Mouse (Mus musculus) cerebellum, postnatal 10 days (tissue): ENCODE results near the gene Pts.

Experiments used
- DNase-seq, 2 experiments: peaks; one replicate each; pipeline ENCODE4 v3.0.0; 2021; ENCODE audit warnings: mixed read lengths in 2 of 2

Gene Pts

GRCm38 (mm10) chr9:50528293-50528892 is at the start of gene Pts:
TSS of gene Pts (minus strand) at chr9:50528724.
- DNase-seq: peak; percentile 99

- DNase-seq: no peak
Observed at GRCm38 (mm10) chr9:50569599-50570525, 41.3 kb upstream of the Pts start.

GRCm38 (mm10) chr9:50567881-50568280 is 39.4 kb upstream of the Pts start:
- peak in 1 of 2 experiments; percentile 7 for DNase-seq

- no peak for DNase-seq
Observed at GRCm38 (mm10) chr9:50567372-50567771, 38.8 kb upstream of the Pts start.

GRCm38 (mm10) chr9:50565940-50566339 is 37.4 kb upstream of the Pts start:
- no peak for DNase-seq

GRCm38 (mm10) chr9:50565173-50565572 is 36.6 kb upstream of the Pts start:
- peak; percentile 72 to 80 for DNase-seq

GRCm38 (mm10) chr9:50561918-50562360 is 33.4 kb upstream of the Pts start:
- no peak for DNase-seq

GRCm38 (mm10) chr9:50561145-50561917 is 32.8 kb upstream of the Pts start, which contains the start of gene Tex12:
TSS of gene Tex12 (minus strand) at chr9:50561325.
- no peak for DNase-seq

GRCm38 (mm10) chr9:50555094-50555446 is 26.5 kb upstream of the Pts start, which contains the start of gene Bco2:
TSS of gene Bco2 (minus strand) at chr9:50555181.
- no peak for DNase-seq

GRCm38 (mm10) chr9:50554241-50555093 is 25.9 kb upstream of the Pts start, which contains the start of gene Il18:
TSS of gene Il18 (plus strand) at chr9:50554827.
- DNase-seq: peak; percentile 34 to 55

GRCm38 (mm10) chr9:50553547-50553946 is 25.0 kb upstream of the Pts start:
- no peak for DNase-seq

GRCm38 (mm10) chr9:50552206-50552605 is 23.7 kb upstream of the Pts start:
- no peak for DNase-seq

GRCm38 (mm10) chr9:50548936-50549335 is 20.4 kb upstream of the Pts start:
- no peak for DNase-seq

GRCm38 (mm10) chr9:50547859-50548478 is 19.4 kb upstream of the Pts start:
- DNase-seq: no peak

- no peak for DNase-seq
Observed at GRCm38 (mm10) chr9:50542401-50542800, 13.9 kb upstream of the Pts start.

GRCm38 (mm10) chr9:50540170-50540569 is 11.6 kb upstream of the Pts start:
- no peak for DNase-seq

GRCm38 (mm10) chr9:50537295-50537694 is 8.8 kb upstream of the Pts start:
- DNase-seq: no peak

- no peak for DNase-seq
Observed at GRCm38 (mm10) chr9:50536603-50537135, 8.1 kb upstream of the Pts start.

- peak; percentile 15 to 29 for DNase-seq
Observed at GRCm38 (mm10) chr9:50535930-50536329, 7.4 kb upstream of the Pts start.

- no peak for DNase-seq
Observed at GRCm38 (mm10) chr9:50533791-50534190, 5.3 kb upstream of the Pts start.

- no peak for DNase-seq
Observed at GRCm38 (mm10) chr9:50533328-50533727, 4.8 kb upstream of the Pts start.
